Mouse (Mus musculus): Measurements from ENCODE around the gene Il12b.
"Not testable (repeated sequence)": the region's sequence is repeated elsewhere in the genome, so short reads cannot be mapped to it uniquely, and the experiment has no call there.

The Il12b gene

GRCm38 (mm10) chr11:44413371-44413770 is 13.5 kb downstream of the Il12b start:
- no peak for DNase-seq

- no peak for DNase-seq
These were observed 14.7 kb downstream of the Il12b start for GRCm38 (mm10) chr11:44414605-44415004.

GRCm38 (mm10) chr11:44417403-44417802 is 17.5 kb downstream of the Il12b start:
- no peak for DNase-seq

GRCm38 (mm10) chr11:44422337-44423111 is 22.7 kb downstream of the Il12b start:
- no peak for DNase-seq

GRCm38 (mm10) chr11:44423261-44423660 is 23.4 kb downstream of the Il12b start:
- DNase-seq: no peak

GRCm38 (mm10) chr11:44423955-44424354 is 24.1 kb downstream of the Il12b start:
- no peak for DNase-seq

- no peak for DNase-seq
These were observed 25.1 kb downstream of the Il12b start for GRCm38 (mm10) chr11:44425006-44425405.

- no peak for DNase-seq
These were observed 25.8 kb downstream of the Il12b start for GRCm38 (mm10) chr11:44425626-44426025.

- DNase-seq: no peak
These were observed 28.1 kb downstream of the Il12b start for GRCm38 (mm10) chr11:44427951-44428350.

- no peak for DNase-seq
These were observed 30.2 kb downstream of the Il12b start for GRCm38 (mm10) chr11:44430036-44430435.

- DNase-seq: no peak
These were observed 37.9 kb downstream of the Il12b start for GRCm38 (mm10) chr11:44437786-44438185.

- DNase-seq: peak; percentile 41
These were observed 51.2 kb downstream of the Il12b start for GRCm38 (mm10) chr11:44451046-44451445.

- not testable (repeated sequence) for DNase-seq
These were observed 52.2 kb downstream of the Il12b start for GRCm38 (mm10) chr11:44452016-44452415.

- peak; percentile 79 for DNase-seq
These were observed 53.6 kb downstream of the Il12b start for GRCm38 (mm10) chr11:44453423-44453822.

- no peak for DNase-seq
These were observed 61.6 kb downstream of the Il12b start for GRCm38 (mm10) chr11:44461493-44461892.

Measured in thymus, postnatal 4 days (tissue).